Mouse (Mus musculus): ENCODE data around the gene Kcnk7.

The Kcnk7 gene

GRCm38 (mm10) chr19:5725767-5726515 is 21.8 kb downstream of the Kcnk7 start, which contains the start of gene Ehbp1l1:
TSS of gene Ehbp1l1 (minus strand) at chr19:5726317.
- DNase-seq, result no peak

GRCm38 (mm10) chr19:5726961-5727578 is 22.9 kb downstream of the Kcnk7 start:
- DNase-seq, result no peak

- peak; percentile 83 for DNase-seq
Observed at GRCm38 (mm10) chr19:5727701-5728100, 23.5 kb downstream of the Kcnk7 start.

- peak; percentile 49 for DNase-seq
Observed at GRCm38 (mm10) chr19:5728631-5729443, 24.7 kb downstream of the Kcnk7 start.

GRCm38 (mm10) chr19:5729444-5729815 is 25.3 kb downstream of the Kcnk7 start, which contains the start of gene Fam89b:
TSS of gene Fam89b (minus strand) at chr19:5729653.
- peak; percentile 75 for DNase-seq

GRCm38 (mm10) chr19:5730314-5731186 is 26.4 kb downstream of the Kcnk7 start:
- DNase-seq, result no peak

GRCm38 (mm10) chr19:5731264-5731978 is 27.3 kb downstream of the Kcnk7 start:
- DNase-seq, result peak; percentile 89

- DNase-seq, result no peak
Observed at GRCm38 (mm10) chr19:5734325-5734724, 30.2 kb downstream of the Kcnk7 start.

- no peak for DNase-seq
Observed at GRCm38 (mm10) chr19:5739446-5739845, 35.3 kb downstream of the Kcnk7 start.

- peak; percentile 69 for DNase-seq
Observed at GRCm38 (mm10) chr19:5740320-5741317, 36.5 kb downstream of the Kcnk7 start, which contains the start of gene Ltbp3. TSS of gene Ltbp3 (plus strand) at chr19:5740904.

- DNase-seq, result peak; percentile 77
Observed at GRCm38 (mm10) chr19:5741641-5742240, 37.6 kb downstream of the Kcnk7 start.

- DNase-seq, result no peak
Observed at GRCm38 (mm10) chr19:5742241-5742641, 38.1 kb downstream of the Kcnk7 start.

- DNase-seq, result peak; percentile 58
Observed at GRCm38 (mm10) chr19:5743576-5743975, 39.4 kb downstream of the Kcnk7 start.

- DNase-seq, result no peak
Observed at GRCm38 (mm10) chr19:5745756-5746710, 41.9 kb downstream of the Kcnk7 start.

GRCm38 (mm10) chr19:5746907-5747363 is 42.8 kb downstream of the Kcnk7 start:
- no peak for DNase-seq

- DNase-seq, result no peak
Observed at GRCm38 (mm10) chr19:5749476-5749875, 45.3 kb downstream of the Kcnk7 start.

GRCm38 (mm10) chr19:5750951-5751350 is 46.8 kb downstream of the Kcnk7 start:
- no peak for DNase-seq

GRCm38 (mm10) chr19:5751742-5752141 is 47.6 kb downstream of the Kcnk7 start:
- no peak for DNase-seq

Data from cerebellum, adult 11 months (tissue).